Mouse (Mus musculus) heart, embryonic 14.5 days (tissue): ENCODE measurements around the gene Srarp. TPM values are rescaled to one million over a fixed set of nuclear protein-coding genes. Genes with fewer than 3 reads are reported as not detected.
A peak's percentile ranks its signal among the peaks of the same experiment; 100 is the strongest.

Source experiments
- ATAC-seq: fragments of 200-750 bp; cut with Nextera tagmentation; 2 replicates; pipeline ENCODE4 v1.8.0; 2017; ENCODE audit warnings: low read depth, moderate TSS enrichment; ENCODE audit not compliant: insufficient number of reproducible peaks, insufficient read depth, low FRiP score
- H3K27ac ChIP-seq, 2 experiments: fragments of 200-500 bp in 1 of 2; fragments of 300-500 bp in 1 of 2; sonication (generic) in 1 of 2; replicated peaks in 1 of 2; 2 replicates each; pipeline ENCODE4 v1.5.1; 2012 to 2014; ENCODE audit warnings: low read depth in 2 of 2, low read length in 2 of 2, control low read depth in 1 of 2, mild to moderate bottlenecking in 1 of 2, mixed read lengths in 1 of 2; ENCODE audit not compliant: control insufficient read depth in 1 of 2, insufficient read depth in 1 of 2
- H3K27me3 ChIP-seq: fragments of 300-500 bp; sonication (generic); 2 replicates; pipeline ENCODE4 v1.6.1; 2014; ENCODE audit warnings: mild to moderate bottlenecking, low read length, control low read depth; ENCODE audit not compliant: control insufficient read depth, insufficient read depth
- H3K36me3 ChIP-seq: fragments of 300-500 bp; sonication (generic); 2 replicates; pipeline ENCODE4 v1.6.1; 2014; ENCODE audit warnings: mild to moderate bottlenecking, control low read depth, low read length, mixed read lengths; ENCODE audit not compliant: control insufficient read depth, insufficient read depth
- H3K4me1 ChIP-seq, 2 experiments: fragments of 200-500 bp in 1 of 2; fragments of 300-500 bp in 1 of 2; sonication (generic) in 1 of 2; 2 replicates each; pipeline ENCODE4 v1.6.1; 2012 to 2014; ENCODE audit warnings: low read length in 2 of 2, control low read depth in 1 of 2, mixed read lengths in 1 of 2; ENCODE audit not compliant: control insufficient read depth in 2 of 2, insufficient read depth in 2 of 2
- H3K4me2 ChIP-seq: fragments of 300-500 bp; sonication (generic); 2 replicates; pipeline ENCODE4 v1.6.1; 2014; ENCODE audit warnings: mild to moderate bottlenecking, low read length
- H3K4me3 ChIP-seq, 2 experiments: fragments of 200-500 bp in 1 of 2; fragments of 300-500 bp in 1 of 2; sonication (generic) in 1 of 2; 2 replicates each; pipeline ENCODE4 v1.5.1; 2012 to 2014; ENCODE audit warnings: low read length in 2 of 2, mild to moderate bottlenecking in 2 of 2, control low read depth in 1 of 2, low read depth in 1 of 2, moderate library complexity in 1 of 2; ENCODE audit not compliant: control insufficient read depth in 1 of 2, insufficient read depth in 1 of 2
- H3K9ac ChIP-seq: fragments of 300-500 bp; sonication (generic); 2 replicates; pipeline ENCODE4 v1.6.1; 2014; ENCODE audit warnings: mild to moderate bottlenecking, low read length
- H3K9me3 ChIP-seq: fragments of 300-500 bp; sonication (generic); 2 replicates; pipeline ENCODE4 v1.6.1; 2016; ENCODE audit warnings: low read length, control low read depth; ENCODE audit not compliant: control insufficient read depth
- WGBS: fragments of 180-500 bp; shearing (Covaris S2); extraction: QIAGEN DNeasy Blood & Tissue Kit; methylation state at CpG from one replicate; pipeline ENCODE4 v1.1.7; 2014; 5-methylcytosine and 5-hydroxymethylcytosine counted together
- polyA plus RNA-seq: library from polyadenylated mRNA; unstranded; fragments of >200 nt; fragmentation: Nextera tagmentation; extraction: Ambion mirVana; gene quantifications from 2 replicates; pipeline ENCODE4 v1.2.1, GENCODE M21; 2014

Gene Srarp
- polyA plus RNA-seq, 1 experiment from 2014 or later, result not detected

- Histone ChIP-seq H3K27me3 (no peaks in the 10 kb centered on the region), H3K4me3 (no peak overlapping the region), H3K4me2 (no peak overlapping the region), H3K4me1 (peaks cover 11 to 13% of the 10 kb centered on the region in 2 experiments), H3K9me3 (no peaks in the 10 kb centered on the region), H3K27ac (no peak overlapping the region), H3K36me3 (no peaks in the 10 kb centered on the region), H3K9ac (no peak overlapping the region)
- WGBS, result 17% methylated on average over 22 of the region's 22 CpGs
- no peak for ATAC-seq
These were observed 24.4 kb downstream of the Srarp start for GRCm38 (mm10) chr4:141411430-141411992.

GRCm38 (mm10) chr4:141408577-141408976 lies 27.3 kb downstream of the Srarp start:
- 92% methylated on average over 3 of the region's 3 CpGs for WGBS
- Histone ChIP-seq H3K4me3 (no peak overlapping the region), H3K9ac (no peak overlapping the region), H3K9me3 (no peaks in the 10 kb centered on the region), H3K36me3 (no peaks in the 10 kb centered on the region), H3K4me2 (no peak overlapping the region), H3K27me3 (no peaks in the 10 kb centered on the region), H3K4me1 (peaks cover 22 to 23% of the 10 kb centered on the region in 2 experiments), H3K27ac (no peak overlapping the region)
- ATAC-seq, result no peak

- 23% methylated on average over 14 of the region's 14 CpGs for WGBS
- Histone ChIP-seq H3K36me3 (no peaks in the 10 kb centered on the region), H3K9me3 (no peaks in the 10 kb centered on the region), H3K4me2 (peak overlapping the region; percentile 9), H3K4me3 (no peak overlapping the region), H3K27me3 (no peaks in the 10 kb centered on the region), H3K4me1 (peaks cover 21 to 22% of the 10 kb centered on the region in 2 experiments), H3K9ac (peak overlapping the region; percentile 28; the same call in 1 of the 2 replicates), H3K27ac (peak overlapping the region in 1 of 2 experiments; percentile 53; a peak in 2 of 4 replicates)
- ATAC-seq, result 0 out of 2 replicates have a peak, but pooled peaks have one; percentile 38
These were observed 29.2 kb downstream of the Srarp start for GRCm38 (mm10) chr4:141406516-141407299.

GRCm38 (mm10) chr4:141405314-141405622 lies 30.6 kb downstream of the Srarp start:
- no peak overlapping the region for H3K9ac ChIP-seq
- H3K4me2 ChIP-seq, result no peak overlapping the region
- no peaks in the 10 kb centered on the region for H3K36me3 ChIP-seq
- H3K4me1 ChIP-seq, result peaks cover 21 to 22% of the 10 kb centered on the region in 2 experiments
- H3K27ac ChIP-seq, result no peak overlapping the region
- ATAC-seq, result 0 out of 2 replicates have a peak, but pooled peaks have one; percentile 3
- H3K9me3 ChIP-seq, result no peaks in the 10 kb centered on the region
- no peaks in the 10 kb centered on the region for H3K27me3 ChIP-seq
- no peak overlapping the region for H3K4me3 ChIP-seq
- WGBS, result 85% methylated on average over 3 of the region's 3 CpGs

- peak; percentile 56 for ATAC-seq
- H3K9ac ChIP-seq, result peak overlapping the region; percentile 52
- no peaks in the 10 kb centered on the region for H3K36me3 ChIP-seq
- H3K4me3 ChIP-seq, result peak overlapping the region in 1 of 2 experiments; percentile 34; a peak in 2 of 4 replicates
- no peaks in the 10 kb centered on the region for H3K27me3 ChIP-seq
- WGBS, result 9% methylated on average over 15 of the region's 15 CpGs
- H3K9me3 ChIP-seq, result no peaks in the 10 kb centered on the region
- no peak overlapping the region for H3K27ac ChIP-seq
- peaks cover 21 to 22% of the 10 kb centered on the region in 2 experiments for H3K4me1 ChIP-seq
- H3K4me2 ChIP-seq, result peak overlapping the region; percentile 53
These were observed 31.2 kb downstream of the Srarp start for GRCm38 (mm10) chr4:141404518-141405313.

DNA sequence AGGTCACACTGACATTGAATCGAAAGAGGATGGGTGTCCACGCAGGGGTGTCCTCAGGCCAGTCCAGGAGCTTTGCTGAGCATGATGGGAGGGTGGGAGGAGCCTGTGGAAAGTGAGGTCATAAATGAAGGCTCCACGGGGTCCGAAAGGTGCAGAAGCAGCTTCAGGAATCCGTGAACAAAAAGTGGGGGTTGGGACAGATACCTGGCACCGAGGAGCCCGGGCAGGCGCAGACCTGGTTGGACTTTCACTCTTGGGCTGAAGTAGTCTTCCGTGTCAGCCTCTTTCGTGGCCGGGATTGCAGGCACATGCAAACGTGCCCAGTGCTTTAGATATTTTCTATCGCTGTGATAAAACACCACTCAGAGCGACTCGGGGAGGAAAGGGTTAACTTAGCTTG lies 35.7 kb downstream of the Srarp start:
- H3K4me2 ChIP-seq, result no peak overlapping the region
- 81% methylated on average over 15 of the region's 15 CpGs for WGBS
- H3K36me3 ChIP-seq, result no peaks in the 10 kb centered on the region
- H3K9me3 ChIP-seq, result no peaks in the 10 kb centered on the region
- H3K4me1 ChIP-seq, result peaks cover 3 to 6% of the 10 kb centered on the region in 2 experiments; a peak in 2 of 4 replicates
- H3K27me3 ChIP-seq, result no peaks in the 10 kb centered on the region; the same call in 1 of the 2 replicates
- ATAC-seq, result no peak
- H3K4me3 ChIP-seq, result no peak overlapping the region
- H3K27ac ChIP-seq, result no peak overlapping the region
- H3K9ac ChIP-seq, result no peak overlapping the region

DNA sequence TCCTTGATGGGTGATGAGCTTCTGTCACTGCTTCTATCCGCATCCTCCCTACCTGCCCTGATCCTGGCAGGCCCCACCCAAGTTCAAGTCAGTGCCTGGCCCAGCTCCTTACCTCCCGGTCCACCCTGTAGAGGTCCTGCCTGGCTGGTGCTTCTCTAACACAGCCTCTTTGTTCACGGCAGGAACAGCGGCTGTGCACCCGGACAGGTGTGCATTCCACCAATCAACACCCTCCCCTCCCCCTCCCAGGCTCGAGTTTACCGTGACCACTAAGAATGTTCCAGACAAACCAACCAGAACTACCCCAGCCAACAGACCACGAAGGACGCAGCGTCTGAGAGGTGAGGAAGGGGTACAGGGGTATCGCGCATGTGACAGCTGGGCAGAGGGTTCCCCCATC lies 37.4 kb downstream of the Srarp start, which contains the start of gene Clcnka:
Gene Clcnka, minus strand, starts transcription at position 180 of the 400 bp plus-strand sequence.
- H3K36me3 ChIP-seq, result no peaks in the 10 kb centered on the region
- no peak within 1 kb of the TSS; the same call in 1 of the 2 replicates for H3K9ac ChIP-seq
- H3K27ac ChIP-seq, result no peak within 1 kb of the TSS
- peaks cover 0 to 3% of the 10 kb centered on the region in 2 experiments; a peak in 1 of 4 replicates for H3K4me1 ChIP-seq
- no peak within 1 kb of the TSS for H3K4me2 ChIP-seq
- peak; percentile 26; the same call in 1 of the 2 replicates for ATAC-seq
- H3K4me3 ChIP-seq, result no peak within 1 kb of the TSS
- H3K9me3 ChIP-seq, result no peaks in the 10 kb centered on the region
- no peaks in the 10 kb centered on the region; the same call in 1 of the 2 replicates for H3K27me3 ChIP-seq
- 49% methylated on average over 12 of the region's 12 CpGs for WGBS
